Mouse (Mus musculus): ENCODE measurements around the gene Rnf40.

GRCm38 (mm10) chr7:127611561-127611960 lies 23.0 kb downstream of the Rnf40 start:
- TF ChIP-seq POLR2A (IDR thresholded peaks at IDR 0.05; ENCODE audit: extremely low read depth, insufficient read depth, low read length) (no peak), CTCF (IDR thresholded peaks at IDR 0.05; ENCODE audit: extremely low read depth, insufficient read depth, low read length) (no peak)

All from cortical plate, adult 2 months (tissue).